Mouse (Mus musculus) urinary bladder, adult 18-20 months (tissue): Measurements from ENCODE around the gene Oit1.

Experiments
- DNase-seq, 2 experiments: peaks; one replicate each; pipeline ENCODE4 v3.0.0; 2022; ENCODE audit warnings: low spot score in 2 of 2, mixed read lengths in 2 of 2

Oit1 gene

GRCm38 (mm10) chr14:8378685-8379313 lies at the start of gene Oit1:
Gene Oit1 (minus strand): TSS chr14:8378754.
- DNase-seq = peak in 1 of 2 experiments; percentile 48

DNA sequence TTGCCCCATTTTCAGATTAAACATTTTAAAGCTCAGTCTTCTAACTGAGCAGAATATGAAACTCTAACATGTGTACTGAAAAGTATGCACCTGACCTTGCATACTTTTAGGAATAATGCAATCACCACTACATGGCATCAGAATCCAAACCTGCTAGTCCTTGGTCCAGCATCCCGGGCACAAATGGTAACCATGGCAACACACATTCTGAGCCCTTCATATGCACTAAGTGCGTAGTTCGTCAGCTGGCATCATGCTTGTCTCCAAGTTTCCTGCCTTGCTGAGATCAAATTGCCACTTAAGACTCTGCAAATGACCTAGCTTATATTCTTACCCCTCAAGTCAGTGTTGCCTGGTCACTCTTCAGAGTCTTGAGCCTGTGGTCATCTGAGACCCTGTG lies 44.3 kb upstream of the Oit1 start:
- no peak for DNase-seq

DNA sequence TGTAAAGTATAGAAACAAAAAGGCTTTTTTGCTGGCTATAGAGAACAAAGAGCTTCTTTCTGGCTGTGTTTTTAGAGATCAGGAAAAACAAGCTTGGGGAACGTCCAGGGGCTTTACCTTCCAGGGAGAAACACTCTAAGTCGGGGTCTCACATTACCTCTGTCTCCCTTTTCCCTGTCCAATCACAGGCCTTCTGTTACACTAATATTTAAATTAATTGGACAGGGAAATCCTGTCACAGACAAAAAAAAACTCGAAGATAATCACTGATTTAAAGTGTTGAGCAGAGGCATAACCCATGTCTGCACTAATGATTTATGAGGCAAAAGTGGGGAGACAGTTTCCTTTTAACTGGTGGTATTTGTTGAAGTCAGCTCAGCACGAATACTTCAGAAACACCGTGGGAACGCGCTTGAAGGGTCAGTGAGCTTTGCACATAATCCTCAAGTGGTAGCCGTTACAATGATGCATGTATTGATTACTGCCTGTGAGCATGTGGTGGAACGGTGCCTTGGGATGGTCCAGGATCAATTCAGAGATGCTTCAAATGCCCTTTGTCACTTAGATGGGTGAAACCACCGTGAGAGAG lies 42.7 kb upstream of the Oit1 start:
- DNase-seq = no peak

DNA sequence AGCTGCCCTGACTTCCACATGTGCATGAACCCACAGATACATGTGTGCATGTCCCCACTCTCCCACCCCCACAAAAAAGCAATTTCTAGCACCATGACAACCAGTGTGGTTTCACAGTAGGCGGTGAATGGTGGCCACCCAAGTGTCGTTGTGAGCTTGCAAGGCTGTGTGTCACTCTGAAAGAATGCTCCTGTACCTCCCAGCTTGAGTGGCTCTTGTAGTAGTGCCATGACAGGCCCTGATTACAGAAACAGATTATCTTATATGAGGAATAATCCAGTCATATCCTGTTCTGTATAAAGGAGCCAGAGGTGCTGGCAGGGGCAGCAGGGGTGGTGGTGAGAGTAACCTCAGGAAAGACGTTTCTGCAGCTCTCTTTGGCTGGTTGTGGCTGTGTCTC lies 40.1 kb upstream of the Oit1 start:
- no peak for DNase-seq

DNA sequence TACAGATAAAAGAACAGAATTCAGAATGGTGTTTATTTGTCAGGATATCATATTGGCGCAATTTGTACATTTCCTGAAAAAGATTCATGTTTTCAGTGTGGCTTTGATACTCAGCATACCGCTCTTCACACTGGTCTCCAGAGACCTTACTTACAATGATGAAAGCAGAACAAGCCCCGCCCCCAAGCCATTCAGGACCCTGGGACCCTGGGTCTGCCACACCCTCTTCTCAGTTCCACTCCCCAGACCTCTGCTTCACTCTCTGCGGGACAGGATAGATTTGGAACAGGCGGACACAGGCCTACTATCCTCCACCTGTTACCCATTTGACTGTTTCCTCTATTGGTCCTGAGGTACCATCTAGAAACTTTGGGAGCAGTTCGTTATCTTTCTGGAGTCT lies 27.4 kb upstream of the Oit1 start:
- no peak for DNase-seq

DNA sequence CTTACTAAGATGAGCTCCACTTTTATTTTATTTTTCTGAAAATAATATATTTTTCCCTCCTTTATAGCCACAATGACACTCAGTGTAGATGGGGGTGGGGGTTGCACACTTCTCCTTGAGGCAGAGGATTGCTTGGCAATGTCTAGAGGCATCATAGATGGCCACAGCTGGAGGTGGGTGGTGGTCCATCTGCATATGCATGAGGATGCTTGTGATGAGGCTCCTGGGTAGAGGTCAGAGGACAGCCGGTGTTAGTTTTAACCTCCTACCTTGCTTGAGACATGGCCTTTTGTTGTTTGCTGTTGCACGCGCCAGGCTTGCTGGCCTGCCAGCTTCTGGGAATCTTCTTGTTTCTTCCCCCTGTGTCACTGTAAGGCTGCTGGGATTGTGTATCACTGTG lies 24.8 kb upstream of the Oit1 start:
- no peak for DNase-seq

DNA sequence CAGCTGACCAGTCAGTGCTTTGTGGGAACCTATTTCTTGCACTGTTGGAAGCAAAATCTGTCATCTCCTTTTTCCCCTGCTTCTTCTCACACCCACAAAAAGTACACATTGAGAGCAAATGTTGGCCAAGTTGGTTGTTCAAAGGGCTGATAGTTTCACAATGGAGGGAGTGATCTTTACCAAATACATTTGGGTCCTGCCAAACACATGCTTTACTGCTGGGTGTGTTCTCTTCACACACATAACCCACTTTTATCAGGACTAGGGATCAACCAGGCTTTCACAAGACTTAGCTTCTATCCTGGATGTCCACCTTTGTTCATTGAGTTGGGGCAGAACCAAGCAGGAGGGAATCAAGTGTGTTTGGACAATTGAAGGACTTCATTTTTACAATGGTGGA lies 20.0 kb upstream of the Oit1 start:
- no peak for DNase-seq

GRCm38 (mm10) chr14:8395690-8396287 lies 17.2 kb upstream of the Oit1 start:
- DNase-seq = no peak

- DNase-seq = no peak
Observed at GRCm38 (mm10) chr14:8392181-8392825, 13.7 kb upstream of the Oit1 start.

DNA sequence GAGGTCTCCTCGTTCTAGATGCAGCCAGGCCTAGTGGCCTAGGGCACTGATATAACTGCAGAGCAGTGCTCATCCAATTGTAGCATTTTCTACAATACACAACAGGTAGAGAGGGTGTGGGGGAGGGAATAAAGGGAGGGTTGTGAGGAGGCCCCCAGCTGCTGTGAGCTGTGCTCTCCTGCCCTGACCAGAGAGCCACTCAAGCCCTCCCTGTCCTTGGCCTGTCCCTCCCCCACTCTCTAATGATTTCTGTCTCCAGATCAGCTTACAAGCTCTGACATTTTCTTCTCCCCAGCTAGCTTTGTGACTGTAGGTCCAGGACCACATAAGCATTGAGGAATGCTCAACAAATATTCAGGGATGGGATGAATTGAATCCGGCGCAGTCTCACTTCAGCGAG lies 9.2 kb downstream of the Oit1 start:
- no peak for DNase-seq

GRCm38 (mm10) chr14:8368900-8369299 lies 9.7 kb downstream of the Oit1 start:
- no peak for DNase-seq

- no peak for DNase-seq
Observed at GRCm38 (mm10) chr14:8367727-8368520, 10.6 kb downstream of the Oit1 start.

DNA sequence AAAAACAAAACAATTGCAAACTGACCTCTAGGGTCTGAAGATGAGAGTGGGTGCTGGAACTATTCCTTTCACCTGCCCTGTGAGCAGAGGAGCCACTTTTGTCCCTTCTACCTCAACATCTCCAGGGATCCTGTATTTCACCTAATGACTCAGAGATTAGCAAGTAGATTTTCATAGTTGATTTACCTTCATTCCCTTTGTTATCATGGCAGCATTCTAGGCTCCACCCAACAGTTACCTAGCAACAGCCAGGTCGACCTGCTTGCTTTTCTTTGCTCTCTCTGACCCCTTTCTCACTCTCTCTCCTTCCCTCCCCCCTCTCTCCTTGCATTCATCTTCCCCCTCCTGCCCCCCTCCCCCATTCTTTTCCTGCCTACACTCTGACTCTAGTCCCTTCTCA lies 11.4 kb downstream of the Oit1 start:
- DNase-seq = peak in 1 of 2 experiments; percentile 20

DNA sequence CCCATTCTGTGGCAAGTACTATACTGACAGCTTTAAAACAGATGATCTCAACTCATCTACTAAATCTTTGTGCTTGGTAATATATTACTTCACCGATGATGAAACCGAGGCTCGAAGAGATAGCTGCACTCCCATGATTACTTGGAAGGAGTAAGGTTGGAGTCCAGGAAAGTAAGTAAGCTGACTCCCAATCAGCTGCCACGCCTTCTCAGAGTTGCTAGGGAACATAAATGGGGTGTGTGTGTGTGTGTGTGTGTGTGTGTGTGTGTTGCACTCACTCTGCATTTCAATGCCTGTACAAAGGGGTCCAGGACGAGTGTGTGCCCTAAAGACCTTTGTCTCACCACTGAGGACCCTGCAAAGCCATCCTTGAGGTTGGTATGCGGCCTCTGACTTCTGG lies 12.7 kb downstream of the Oit1 start:
- DNase-seq = no peak

- DNase-seq = peak; percentile 52 to 76
Observed at GRCm38 (mm10) chr14:8356836-8357235, 21.7 kb downstream of the Oit1 start.

DNA sequence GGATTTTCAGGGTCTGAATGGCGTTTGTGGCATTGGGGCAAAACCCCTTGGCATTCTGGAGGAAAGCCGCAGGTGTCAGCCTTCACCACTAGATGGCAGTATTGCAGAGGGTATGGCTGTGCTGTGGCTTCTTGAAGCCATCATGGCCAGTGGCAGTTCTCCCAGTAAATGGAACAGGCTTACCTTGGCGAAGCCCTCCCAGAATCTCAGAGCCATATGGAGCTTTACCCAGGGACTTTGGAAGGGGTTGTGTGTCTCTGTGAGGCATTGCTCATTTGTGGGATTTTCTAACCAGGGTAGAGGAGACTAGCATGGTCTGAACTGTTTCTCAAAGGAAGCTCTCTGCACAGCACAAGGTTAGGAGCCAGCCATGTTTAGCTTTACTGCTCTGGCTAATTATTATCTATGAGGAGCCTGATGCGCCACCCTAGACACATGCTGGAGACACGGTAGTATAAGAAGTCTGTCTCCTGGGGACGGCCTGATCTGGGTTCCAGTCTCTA lies 22.5 kb downstream of the Oit1 start:
- peak; percentile 49 to 52 for DNase-seq

GRCm38 (mm10) chr14:8348927-8349326 lies 29.6 kb downstream of the Oit1 start:
- no peak for DNase-seq

DNA sequence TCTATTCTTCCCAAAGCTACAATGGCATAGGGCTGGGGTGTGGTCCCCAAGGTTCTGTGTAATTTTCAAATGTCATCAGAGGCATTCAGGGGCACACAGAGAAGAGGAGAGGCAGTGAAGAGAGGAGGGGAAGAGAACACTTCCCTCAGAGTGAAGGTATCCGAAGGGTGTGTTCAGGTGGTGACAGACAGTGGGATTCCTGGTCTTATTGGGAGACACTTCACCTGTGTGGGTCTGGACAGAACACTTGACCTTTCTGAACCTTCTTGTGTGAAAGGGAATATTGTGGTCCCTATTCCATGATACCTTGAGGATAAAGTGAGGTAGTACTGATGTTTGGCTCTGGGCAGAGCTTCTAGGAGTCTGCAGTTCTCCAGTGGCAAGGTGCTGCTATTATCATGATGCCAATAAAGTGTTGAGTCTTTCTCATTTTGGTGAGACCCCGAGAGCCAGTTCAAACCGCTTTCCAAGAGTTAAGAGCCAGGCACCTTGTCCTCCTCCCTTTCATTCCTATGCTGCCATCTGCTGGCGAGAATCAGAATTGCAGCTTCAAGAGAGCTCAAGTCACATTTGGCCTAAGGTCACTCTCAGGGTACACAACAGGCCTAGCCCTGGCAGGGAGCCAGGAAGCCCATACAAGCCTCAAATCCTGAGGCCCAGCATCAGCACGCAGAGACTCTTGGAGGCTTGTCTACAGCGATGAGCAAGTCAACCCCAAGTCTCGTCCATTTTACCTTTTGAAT lies 32.1 kb downstream of the Oit1 start:
- peak; percentile 59 to 78 for DNase-seq

- DNase-seq = no peak
Observed at GRCm38 (mm10) chr14:8345566-8345965, 33.0 kb downstream of the Oit1 start.

GRCm38 (mm10) chr14:8342509-8343106 lies 35.9 kb downstream of the Oit1 start:
- DNase-seq = no peak

DNA sequence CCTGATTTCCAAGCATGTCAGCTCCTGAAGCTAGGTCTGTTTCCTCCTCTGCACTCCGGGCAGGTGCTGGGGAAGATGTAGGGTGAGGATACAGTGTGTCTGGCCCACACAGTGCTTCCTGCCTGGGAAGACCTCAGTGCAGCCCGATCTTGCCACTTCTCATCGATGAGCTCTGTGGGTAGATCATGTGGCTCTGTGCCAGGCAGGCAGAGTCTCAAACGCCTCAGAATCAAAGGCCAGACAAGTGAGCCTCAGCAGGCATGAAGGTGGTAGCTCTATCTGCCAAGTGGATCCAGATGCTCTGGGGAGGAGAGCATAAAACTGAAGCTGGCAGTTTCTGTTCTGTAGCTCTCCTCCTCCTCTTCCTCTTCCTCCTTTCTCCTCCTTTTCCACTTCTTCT lies 38.3 kb downstream of the Oit1 start:
- DNase-seq = no peak
